Mouse (Mus musculus) CH12.LX (cell line): Measurements from ENCODE around the gene Gpr68. TPM values are rescaled to one million over a fixed set of nuclear protein-coding genes. Genes with fewer than 3 reads are reported as not detected.

Experiments used
- DNase-seq: peaks from one replicate; pipeline ENCODE4 v3.0.0-alpha.2; 2013; ENCODE audit errors: extremely low read depth
- H3K27ac ChIP-seq: 2 replicates; pipeline ENCODE4 v1.5.1; 2012; ENCODE audit warnings: low read depth, mild to moderate bottlenecking, control low read depth, moderate library complexity; ENCODE audit not compliant: insufficient read depth
- H3K27me3 ChIP-seq: replicated peaks from 2 replicates; pipeline ENCODE3; 2012; ENCODE audit warnings: inconsistent platforms
- H3K36me3 ChIP-seq, 2 experiments: replicated peaks in 1 of 2; 2 replicates each; pipeline versions ENCODE3 to v1.6.1; 2012; ENCODE audit warnings: inconsistent platforms in 1 of 2, low read length in 1 of 2, mild to moderate bottlenecking in 1 of 2, mixed read lengths in 1 of 2, moderate library complexity in 1 of 2; ENCODE audit not compliant: control insufficient read depth in 1 of 2, insufficient read depth in 1 of 2
- H3K4me1 ChIP-seq, 2 experiments: 2 replicates each; pipeline ENCODE4 v1.6.1; 2012; ENCODE audit warnings: inconsistent platforms in 1 of 2, moderate library complexity in 1 of 2; ENCODE audit not compliant: insufficient read depth in 2 of 2, control insufficient read depth in 1 of 2
- H3K4me2 ChIP-seq: 2 replicates; pipeline ENCODE4 v1.6.1; 2012; ENCODE audit warnings: low read depth, mild to moderate bottlenecking, control low read depth; ENCODE audit not compliant: poor library complexity, insufficient read depth, severe bottlenecking
- H3K4me3 ChIP-seq, 3 experiments: fragments of 150-350 bp in 1 of 3; sonication (generic) in 1 of 3; replicated peaks in 1 of 3; 2 replicates each; pipeline versions ENCODE3 to v1.5.1; 2011 to 2012; ENCODE audit warnings: low read depth in 2 of 3, low read length in 2 of 3, mild to moderate bottlenecking in 2 of 3, moderate library complexity in 2 of 3, control low read depth in 1 of 3, improper control_type of control experiment in 1 of 3, inconsistent platforms in 1 of 3, mixed read lengths in 1 of 3; ENCODE audit not compliant: poor library complexity in 1 of 3
- H3K79me2 ChIP-seq: replicated peaks from 2 replicates; pipeline ENCODE4 v1.6.1; 2012; ENCODE audit warnings: mild to moderate bottlenecking, moderate library complexity; ENCODE audit not compliant: control insufficient read depth, poor library complexity, insufficient read depth, severe bottlenecking; ENCODE audit errors: extremely low read depth
- H3K9ac ChIP-seq: 2 replicates; pipeline ENCODE4 v1.6.1; 2012; ENCODE audit warnings: low read depth, mild to moderate bottlenecking, control low read depth, moderate library complexity; ENCODE audit not compliant: insufficient read depth
- H3K9me3 ChIP-seq: replicated peaks from 2 replicates; pipeline ENCODE3; 2012; ENCODE audit warnings: low read length, inconsistent platforms, mixed read lengths
- BHLHE40 ChIP-seq: IDR thresholded peaks from 2 replicates; pipeline ENCODE4 v1.6.1; 2011; ENCODE audit warnings: mild to moderate bottlenecking, low read depth, low read length, improper control_type of control experiment
- CHD2 ChIP-seq: IDR thresholded peaks from 2 replicates; pipeline ENCODE4 v1.6.1; 2011; ENCODE audit warnings: low read length, improper control_type of control experiment
- E2F4 ChIP-seq: IDR thresholded peaks from 2 replicates; pipeline ENCODE4 v1.6.1; 2011; ENCODE audit warnings: low read depth, low read length, improper control_type of control experiment; ENCODE audit not compliant: insufficient replicate concordance
- ELF1 ChIP-seq: IDR thresholded peaks from 2 replicates; pipeline ENCODE4 v1.6.1; 2014; ENCODE audit warnings: low read depth, mild to moderate bottlenecking, inconsistent platforms, low read length, improper control_type of control experiment
- EP300 ChIP-seq: IDR thresholded peaks from 2 replicates; pipeline ENCODE4 v1.6.1; 2011; ENCODE audit warnings: low read length, improper control_type of control experiment
- HCFC1 ChIP-seq: IDR thresholded peaks from 2 replicates; pipeline ENCODE4 v1.6.1; 2012; ENCODE audit warnings: low read depth, mild to moderate bottlenecking, inconsistent platforms, low read length, improper control_type of control experiment
- IRF4 ChIP-seq: IDR thresholded peaks from 2 replicates; pipeline ENCODE4 v1.6.1; 2014; ENCODE audit warnings: low read depth, mild to moderate bottlenecking, inconsistent platforms, low read length, improper control_type of control experiment
- JUN ChIP-seq: IDR thresholded peaks from 2 replicates; pipeline ENCODE4 v1.6.1; 2011; ENCODE audit warnings: low read depth, mild to moderate bottlenecking, low read length, improper control_type of control experiment, moderate library complexity; ENCODE audit not compliant: insufficient read depth
- JUND ChIP-seq: conservative IDR thresholded peaks from 2 replicates; pipeline ENCODE4 v1.6.1; 2011; ENCODE audit warnings: low read depth, low read length, improper control_type of control experiment
- MAX ChIP-seq: IDR thresholded peaks from 2 replicates; pipeline ENCODE4 v1.6.1; 2011; ENCODE audit warnings: low read length, improper control_type of control experiment
- MEF2A ChIP-seq: IDR thresholded peaks from 2 replicates; pipeline ENCODE4 v1.6.1; 2014; ENCODE audit warnings: low read depth, mild to moderate bottlenecking, inconsistent platforms, low read length, improper control_type of control experiment, borderline replicate concordance
- MYC ChIP-seq: IDR thresholded peaks from 2 replicates; pipeline ENCODE4 v1.6.1; 2011; ENCODE audit warnings: low read depth, mild to moderate bottlenecking, improper control_type of control experiment, low read length
- PAX5 ChIP-seq: IDR thresholded peaks from 2 replicates; pipeline ENCODE4 v1.6.1; 2012; ENCODE audit warnings: low read length, inconsistent platforms, mixed read lengths
- POLR2A ChIP-seq: IDR thresholded peaks from 2 replicates; pipeline ENCODE4 v1.6.1; 2011; ENCODE audit warnings: low read depth, mild to moderate bottlenecking, improper control_type of control experiment, low read length
- POLR2AphosphoS2 ChIP-seq: IDR thresholded peaks from 2 replicates; pipeline ENCODE4 v1.6.1; 2011; ENCODE audit warnings: low read depth, low read length, improper control_type of control experiment
- RAD21 ChIP-seq: IDR thresholded peaks from 2 replicates; pipeline ENCODE4 v1.6.1; 2011; ENCODE audit warnings: low read depth, mild to moderate bottlenecking, low read length, improper control_type of control experiment, moderate library complexity
- SIN3A ChIP-seq: IDR thresholded peaks from 2 replicates; pipeline ENCODE4 v1.6.1; 2012; ENCODE audit warnings: low read length, improper control_type of control experiment, inconsistent platforms
- SMC3 ChIP-seq: IDR thresholded peaks from 2 replicates; pipeline ENCODE4 v1.6.1; 2011; ENCODE audit warnings: low read depth, low read length, improper control_type of control experiment
- TBP ChIP-seq: conservative IDR thresholded peaks from 2 replicates; pipeline ENCODE4 v1.6.1; 2011; ENCODE audit warnings: low read depth, low read length, improper control_type of control experiment
- TCF12 ChIP-seq: IDR thresholded peaks from 2 replicates; pipeline ENCODE4 v1.6.1; 2014; ENCODE audit warnings: low read depth, mild to moderate bottlenecking, inconsistent platforms, low read length, improper control_type of control experiment
- UBTF ChIP-seq: IDR thresholded peaks from 2 replicates; pipeline ENCODE4 v1.6.1; 2012; ENCODE audit warnings: low read depth, mild to moderate bottlenecking, inconsistent platforms, low read length, improper control_type of control experiment, moderate library complexity
- USF1 ChIP-seq: IDR thresholded peaks from 2 replicates; pipeline ENCODE4 v1.6.1; 2014; ENCODE audit warnings: low read depth, mild to moderate bottlenecking, inconsistent platforms, low read length, improper control_type of control experiment
- ZKSCAN1 ChIP-seq: IDR thresholded peaks from 2 replicates; pipeline ENCODE4 v1.6.1; 2012; ENCODE audit warnings: low read depth, inconsistent platforms, low read length, improper control_type of control experiment, borderline replicate concordance
- ZMIZ1 ChIP-seq: IDR thresholded peaks from 2 replicates; pipeline ENCODE4 v1.6.1; 2012; ENCODE audit warnings: low read depth, mild to moderate bottlenecking, inconsistent platforms, low read length, improper control_type of control experiment
- dilution Hi-C: fragments of 300-500 bp; cut with MboI; formaldehyde crosslinking; loops from 2 replicates; pipeline ENCODE4 v1.14.3; 2020; ENCODE audit warnings: low sequenced_read_pairs; ENCODE audit not compliant: extremely low pct_unique_long_range_greater_than_20kb, extremely low pct_ligation_motif_present
- in situ Hi-C: fragments of 300-500 bp; cut with MboI; formaldehyde crosslinking; loops from 3 replicates; pipeline ENCODE4 v1.14.3; 2019; ENCODE audit warnings: low sequenced_read_pairs, low pct_ligation_motif_present, low pct_unique_long_range_greater_than_20kb, mixed read lengths
- polyA plus RNA-seq: library from polyadenylated mRNA; unstranded; fragments of >175 nt; gene quantifications from 2 replicates; pipeline ENCODE4 v1.2.1, GENCODE M21; 2012; ENCODE audit warnings: low read depth; ENCODE audit not compliant: insufficient read length
- total RNA-seq, 2 experiments: library from RNA; depleted of rRNA; stranded (reverse); fragments of 300-350 nt in 1 of 2; fragments of >200 nt in 1 of 2; gene quantifications; 2 replicates each; pipeline ENCODE4 v1.2.3; 2012 to 2014

Gene Gpr68
- total and polyA plus RNA-seq, 3 experiments: 1.2 to 4.2 (median 1.5) TPM

DNA sequence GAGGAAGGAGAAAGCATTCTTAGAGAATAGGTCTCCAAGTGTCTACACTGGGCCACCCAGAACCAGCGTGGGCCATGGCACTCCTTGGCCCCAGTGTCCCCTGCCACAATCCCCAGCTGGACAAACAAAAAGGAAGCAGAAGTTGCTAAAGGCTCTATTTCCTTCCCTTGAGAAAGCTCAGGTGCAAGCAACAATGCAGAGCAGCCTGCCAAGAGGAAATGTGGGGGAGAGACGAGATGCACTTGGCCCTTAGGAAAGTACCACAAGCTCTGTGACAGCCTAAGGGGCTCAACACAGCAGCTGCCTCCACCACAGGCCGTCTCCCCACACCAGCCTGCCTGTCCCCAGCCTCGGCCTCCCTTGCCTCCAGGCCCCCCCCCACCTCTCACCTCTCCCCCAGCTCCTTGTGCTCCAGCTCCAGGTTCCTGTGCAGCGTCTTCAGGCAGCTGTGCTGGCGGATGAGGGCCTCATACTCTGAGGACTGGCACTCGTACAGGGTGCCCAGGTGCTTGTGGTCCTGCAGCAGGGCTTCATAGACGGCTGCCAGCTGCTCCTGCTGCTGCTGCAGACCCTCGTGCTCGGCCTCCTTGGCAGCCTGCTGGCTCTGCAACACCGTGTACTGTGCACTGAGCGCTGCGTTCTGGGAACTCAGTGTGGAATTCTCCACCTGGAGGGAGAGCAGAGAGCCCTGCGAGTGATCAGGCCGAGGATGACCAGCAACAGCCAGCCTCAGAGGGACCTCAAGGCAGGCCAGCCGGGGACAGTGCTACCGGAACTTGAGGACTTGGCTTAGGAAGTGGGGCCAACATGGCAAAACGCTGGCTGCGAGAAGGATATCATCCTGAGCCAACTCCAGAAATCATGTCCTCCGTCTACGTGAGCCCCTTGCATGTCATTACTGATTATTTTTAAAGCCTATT, 29.7 kb upstream of the Gpr68 start:
- peaks cover 86 to 98% of the 10 kb centered on the region in 2 experiments for H3K36me3 ChIP-seq

DNA sequence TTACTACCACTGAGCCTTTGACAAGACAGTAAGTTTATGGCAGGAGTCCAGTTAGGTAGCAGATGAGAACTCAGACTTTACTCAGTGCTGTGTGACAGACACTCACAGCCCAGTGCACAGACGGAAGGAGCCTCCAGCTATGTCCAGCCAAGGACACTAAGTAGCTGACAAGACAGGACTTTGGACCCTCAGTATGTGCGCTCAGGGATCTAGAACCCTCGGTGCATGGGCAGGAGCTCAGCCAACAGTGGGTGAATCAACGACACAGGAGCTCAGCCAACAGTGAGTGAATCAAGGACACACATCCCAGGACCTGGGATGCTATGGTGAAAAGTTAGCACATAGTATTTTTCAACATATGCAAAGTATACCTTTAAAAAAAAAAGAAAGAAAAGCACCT, 28.7 kb upstream of the Gpr68 start:
- in situ Hi-C loops (no loop called here), dilution Hi-C loops (no loop called here)
- H3K27ac ChIP-seq: no peak overlapping the region
- peaks cover under 1% of the 10 kb centered on the region for H3K9me3 ChIP-seq
- peaks cover 0 to 41% of the 10 kb centered on the region in 2 experiments; a peak in 2 of 4 replicates for H3K4me1 ChIP-seq
- no peak for DNase-seq
- no peak for TF ChIP-seq JUN
- no peak for TF ChIP-seq E2F4
- no peak for TF ChIP-seq HCFC1
- TF ChIP-seq SMC3: no peak
- TF ChIP-seq IRF4: no peak
- no peak for TF ChIP-seq BHLHE40
- TF ChIP-seq EP300: no peak
- no peak for TF ChIP-seq MYC
- H3K4me2 ChIP-seq: no peak overlapping the region
- H3K79me2 ChIP-seq: no peaks in the 10 kb centered on the region
- H3K27me3 ChIP-seq: no peaks in the 10 kb centered on the region
- H3K36me3 ChIP-seq: peaks cover 84 to 97% of the 10 kb centered on the region in 2 experiments
- no peak overlapping the region for H3K9ac ChIP-seq
- H3K4me3 ChIP-seq: no peak overlapping the region

More for the DNA sequence above, 29.7 kb upstream of the Gpr68 start:
- Histone ChIP-seq H3K4me2 (no peak overlapping the region), H3K9ac (no peak overlapping the region), H3K79me2 (no peaks in the 10 kb centered on the region), H3K27me3 (no peaks in the 10 kb centered on the region), H3K4me1 (peaks cover 0 to 37% of the 10 kb centered on the region in 2 experiments; a peak in 2 of 4 replicates), H3K27ac (no peak overlapping the region), H3K4me3 (no peak overlapping the region), H3K9me3 (no peaks in the 10 kb centered on the region)
- dilution Hi-C loops (no loop called here), in situ Hi-C loops (no loop called here)
- DNase-seq: no peak
- TF ChIP-seq ELF1 (no peak), TCF12 (no peak), JUND (no peak), MAX (no peak), UBTF (no peak), ZKSCAN1 (no peak), ZMIZ1 (no peak), SIN3A (no peak), CHD2 (no peak), MEF2A (no peak), TBP (no peak), POLR2A (no peak), USF1 (no peak), BHLHE40 (no peak), PAX5 (no peak), POLR2AphosphoS2 (no peak), RAD21 (no peak)
